Mouse (Mus musculus): ENCODE results near the gene Olfr66. TPM values are rescaled to one million over a fixed set of nuclear protein-coding genes. Genes with fewer than 3 reads are reported as not detected.

Gene Olfr66
- total and polyA plus RNA-seq, 3 experiments = not detected

- Histone ChIP-seq H3K9ac (ENCODE audit: insufficient read depth, low read depth) (no peak overlapping the region; the same call in 1 of the 2 replicates), H3K4me1 (ENCODE audit: control insufficient read depth in 1 of 2, insufficient read depth in 2 of 2) (peaks cover 0 to 2% of the 10 kb centered on the region in 2 experiments; a peak in 1 of 4 replicates), H3K4me3 (replicated peaks in 1 of 3; ENCODE audit: low read depth in 2 of 3, low read length in 2 of 3, poor library complexity in 1 of 3) (no peak overlapping the region), H3K27me3 (replicated peaks) (no peaks in the 10 kb centered on the region), H3K36me3 (replicated peaks in 1 of 2; ENCODE audit: control insufficient read depth in 1 of 2, insufficient read depth in 1 of 2, low read length in 1 of 2) (no peaks in the 10 kb centered on the region), H3K9me3 (replicated peaks; ENCODE audit: low read length) (no peaks in the 10 kb centered on the region), H3K4me2 (ENCODE audit: insufficient read depth, low read depth, poor library complexity, severe bottlenecking) (peak overlapping the region; percentile 45; the same call in 1 of the 2 replicates), H3K79me2 (replicated peaks; ENCODE audit: control insufficient read depth, extremely low read depth, insufficient read depth, poor library complexity, severe bottlenecking) (no peaks in the 10 kb centered on the region), H3K27ac (ENCODE audit: insufficient read depth, low read depth) (no peak overlapping the region)
- dilution Hi-C loops (cut with MboI; ENCODE audit: extremely low pct_ligation_motif_present, extremely low pct_unique_long_range_greater_than_20kb, low sequenced_read_pairs) (no loop called here), in situ Hi-C loops (cut with MboI; ENCODE audit: low pct_ligation_motif_present, low pct_unique_long_range_greater_than_20kb, low sequenced_read_pairs) (loop anchor here (5.0 kb wide), 1 partner anchor 162 kb away; the partner anchor contains the start of gene Olfr243)
- TF ChIP-seq TCF12 (IDR thresholded peaks at IDR 0.05; ENCODE audit: low read depth, low read length) (no peak), RAD21 (IDR thresholded peaks at IDR 0.05; ENCODE audit: low read depth, low read length) (peak; percentile 42), NELFE (IDR thresholded peaks at IDR 0.05; ENCODE audit: low read depth, low read length) (no peak), SIN3A (IDR thresholded peaks at IDR 0.05; ENCODE audit: low read length) (no peak), CTCF (conservative IDR thresholded peaks at IDR 0.05 in 1 of 2, IDR thresholded peaks at IDR 0.05 in 1 of 2; ENCODE audit: low read depth in 2 of 2, low read length in 2 of 2) (peak; percentile 35 to 59; a peak in 3 of 4 replicates), SMC3 (IDR thresholded peaks at IDR 0.05; ENCODE audit: low read depth, low read length) (peak; percentile 53)
- DNase-seq (ENCODE audit: extremely low read depth) = peak; percentile 47
These were observed 11.6 kb downstream of the Olfr66 start for GRCm38 (mm10) chr7:103874451-103874850.

DNA sequence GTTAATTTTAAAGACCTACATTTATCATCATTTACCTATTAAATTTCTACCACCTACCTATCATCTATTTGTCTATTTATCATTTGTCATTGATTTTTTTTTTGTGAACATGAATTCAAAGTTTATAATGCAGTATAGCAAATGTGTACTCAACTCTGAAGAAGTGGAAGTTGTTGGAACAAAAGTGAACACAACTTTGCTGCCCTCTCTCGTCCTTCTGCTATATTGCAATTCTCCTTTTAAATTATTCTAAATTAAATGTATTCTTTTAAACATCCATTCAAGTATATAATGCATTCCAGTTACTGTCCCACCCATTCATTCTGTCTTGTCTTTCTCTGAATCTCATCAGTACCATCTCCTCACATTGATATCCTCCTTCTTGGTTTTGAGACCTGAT, 13.0 kb downstream of the Olfr66 start:
- Histone ChIP-seq H3K27ac (ENCODE audit: insufficient read depth, low read depth) (no peak overlapping the region), H3K9ac (ENCODE audit: insufficient read depth, low read depth) (no peak overlapping the region), H3K36me3 (replicated peaks in 1 of 2; ENCODE audit: control insufficient read depth in 1 of 2, insufficient read depth in 1 of 2, low read length in 1 of 2) (no peaks in the 10 kb centered on the region), H3K4me3 (replicated peaks in 1 of 3; ENCODE audit: low read depth in 2 of 3, low read length in 2 of 3, poor library complexity in 1 of 3) (no peak overlapping the region), H3K4me1 (ENCODE audit: control insufficient read depth in 1 of 2, insufficient read depth in 2 of 2) (peaks cover 0 to 2% of the 10 kb centered on the region in 2 experiments; a peak in 1 of 4 replicates), H3K4me2 (ENCODE audit: insufficient read depth, low read depth, poor library complexity, severe bottlenecking) (no peak overlapping the region), H3K27me3 (replicated peaks) (no peaks in the 10 kb centered on the region), H3K9me3 (replicated peaks; ENCODE audit: low read length) (no peaks in the 10 kb centered on the region), H3K79me2 (replicated peaks; ENCODE audit: control insufficient read depth, extremely low read depth, insufficient read depth, poor library complexity, severe bottlenecking) (no peaks in the 10 kb centered on the region)
- DNase-seq (ENCODE audit: extremely low read depth) = peak; percentile 31
- TF ChIP-seq UBTF (IDR thresholded peaks at IDR 0.05; ENCODE audit: low read depth, low read length) (no peak), SMC3 (IDR thresholded peaks at IDR 0.05; ENCODE audit: low read depth, low read length) (peak; percentile 75), CTCF (conservative IDR thresholded peaks at IDR 0.05 in 1 of 2, IDR thresholded peaks at IDR 0.05 in 1 of 2; ENCODE audit: low read depth in 2 of 2, low read length in 2 of 2) (peak; percentile 10 to 78; a peak in 3 of 4 replicates), MAFK (IDR thresholded peaks at IDR 0.05; ENCODE audit: insufficient replicate concordance, low read length) (no peak), ZC3H11A (IDR thresholded peaks at IDR 0.05; ENCODE audit: low read depth, low read length) (peak; percentile 17; the same call in 1 of the 2 replicates), RAD21 (IDR thresholded peaks at IDR 0.05; ENCODE audit: low read depth, low read length) (peak; percentile 86)
- in situ Hi-C loops (cut with MboI; ENCODE audit: low pct_ligation_motif_present, low pct_unique_long_range_greater_than_20kb, low sequenced_read_pairs) (loop anchor here (5.0 kb wide), 1 partner anchor 161 kb away; the partner anchor contains the start of gene Olfr243), dilution Hi-C loops (cut with MboI; ENCODE audit: extremely low pct_ligation_motif_present, extremely low pct_unique_long_range_greater_than_20kb, low sequenced_read_pairs) (no loop called here)

DNA sequence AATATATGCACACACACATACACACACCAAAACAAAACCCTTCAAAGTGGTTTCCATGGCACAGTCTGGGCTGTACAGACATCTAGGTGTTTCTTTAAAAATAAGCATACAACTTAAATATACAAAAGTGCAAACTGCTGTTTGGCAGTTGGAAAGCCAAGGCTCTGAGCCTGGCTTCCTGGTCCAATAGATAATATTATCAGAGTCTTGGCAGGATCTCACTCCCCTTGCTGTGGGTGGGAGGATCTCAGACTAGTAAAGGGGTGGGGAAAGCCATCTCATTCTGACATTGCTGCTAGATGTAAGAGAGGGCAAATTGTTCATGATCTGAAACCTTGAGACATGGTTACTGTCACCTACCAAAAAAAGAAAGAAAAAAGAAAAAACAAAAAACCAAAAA, 15.4 kb downstream of the Olfr66 start:
- Histone ChIP-seq H3K4me2 (ENCODE audit: insufficient read depth, low read depth, poor library complexity, severe bottlenecking) (no peak overlapping the region), H3K36me3 (replicated peaks in 1 of 2; ENCODE audit: control insufficient read depth in 1 of 2, insufficient read depth in 1 of 2, low read length in 1 of 2) (no peaks in the 10 kb centered on the region), H3K9me3 (replicated peaks; ENCODE audit: low read length) (no peaks in the 10 kb centered on the region), H3K4me3 (replicated peaks in 1 of 3; ENCODE audit: low read depth in 2 of 3, low read length in 2 of 3, poor library complexity in 1 of 3) (no peak overlapping the region), H3K4me1 (ENCODE audit: control insufficient read depth in 1 of 2, insufficient read depth in 2 of 2) (peaks cover 0 to 2% of the 10 kb centered on the region in 2 experiments; a peak in 1 of 4 replicates), H3K27ac (ENCODE audit: insufficient read depth, low read depth) (no peak overlapping the region), H3K9ac (ENCODE audit: insufficient read depth, low read depth) (no peak overlapping the region), H3K27me3 (replicated peaks) (no peaks in the 10 kb centered on the region), H3K79me2 (replicated peaks; ENCODE audit: control insufficient read depth, extremely low read depth, insufficient read depth, poor library complexity, severe bottlenecking) (no peaks in the 10 kb centered on the region)
- in situ Hi-C loops (cut with MboI; ENCODE audit: low pct_ligation_motif_present, low pct_unique_long_range_greater_than_20kb, low sequenced_read_pairs) = loop anchor here (5.0 kb wide), 1 partner anchor 158 kb away; the partner anchor contains the start of gene Olfr243
- DNase-seq (ENCODE audit: extremely low read depth) = no peak
- no peak for TF ChIP-seq GABPA (IDR thresholded peaks at IDR 0.05; ENCODE audit: insufficient replicate concordance, low read depth, low read length)
- no peak for TF ChIP-seq ETS1 (conservative IDR thresholded peaks at IDR 0.05; ENCODE audit: low read depth, low read length)
- TF ChIP-seq NELFE (IDR thresholded peaks at IDR 0.05; ENCODE audit: low read depth, low read length) = no peak
- no peak for TF ChIP-seq ZMIZ1 (IDR thresholded peaks at IDR 0.05; ENCODE audit: low read depth, low read length)
- TF ChIP-seq MEF2A (IDR thresholded peaks at IDR 0.05; ENCODE audit: borderline replicate concordance, low read depth, low read length) = no peak
- no peak for TF ChIP-seq HCFC1 (IDR thresholded peaks at IDR 0.05; ENCODE audit: low read depth, low read length)
- no peak for TF ChIP-seq TBP (conservative IDR thresholded peaks at IDR 0.05; ENCODE audit: low read depth, low read length)
- no peak for TF ChIP-seq ZNF384 (IDR thresholded peaks at IDR 0.05; ENCODE audit: low read depth, low read length)
- no peak for TF ChIP-seq POLR2AphosphoS2 (IDR thresholded peaks at IDR 0.05; ENCODE audit: low read depth, low read length)
- no peak for TF ChIP-seq CHD1 (IDR thresholded peaks at IDR 0.05; ENCODE audit: low read depth, low read length)
- TF ChIP-seq RCOR1 (conservative IDR thresholded peaks at IDR 0.05; ENCODE audit: low read depth, low read length) = no peak
- TF ChIP-seq JUN (IDR thresholded peaks at IDR 0.05; ENCODE audit: insufficient read depth, low read depth, low read length) = no peak
- TF ChIP-seq KAT2A (IDR thresholded peaks at IDR 0.05; ENCODE audit: insufficient replicate concordance, low read length) = no peak
- no peak for TF ChIP-seq UBTF (IDR thresholded peaks at IDR 0.05; ENCODE audit: low read depth, low read length)
- dilution Hi-C loops (cut with MboI; ENCODE audit: extremely low pct_ligation_motif_present, extremely low pct_unique_long_range_greater_than_20kb, low sequenced_read_pairs) = no loop called here
